Mouse (Mus musculus) urinary bladder, postnatal 10 days (tissue): ENCODE data around the gene Prss35.

Experiments used
- DNase-seq: peaks from one replicate; pipeline ENCODE4 v3.0.0; 2022; ENCODE audit warnings: low spot score

Prss35 gene

GRCm38 (mm10) chr9:86798686-86799085, 55.2 kb downstream of the Prss35 start:
- no peak for DNase-seq

DNA sequence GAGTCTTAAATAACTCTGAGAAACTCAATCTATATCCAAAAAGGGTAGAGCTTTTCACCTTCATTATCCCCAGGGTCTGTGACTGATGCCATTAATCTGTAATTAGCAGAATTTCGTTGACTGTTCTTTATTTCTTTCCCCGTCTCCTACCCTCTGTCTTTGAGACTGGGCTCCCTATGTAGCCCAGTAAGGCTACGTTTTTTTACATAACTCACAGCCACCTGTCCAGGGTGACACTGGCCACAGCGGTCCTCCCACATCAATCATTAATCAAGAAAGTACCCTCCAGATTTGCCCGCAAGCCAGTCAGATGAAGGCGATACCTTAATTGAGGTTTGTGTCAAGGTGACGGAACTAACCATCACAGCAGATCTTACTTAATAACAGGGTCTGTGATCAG, 55.6 kb downstream of the Prss35 start:
- no peak for DNase-seq

- no peak for DNase-seq
Observed at GRCm38 (mm10) chr9:86800600-86801163, 57.2 kb downstream of the Prss35 start.
